Mouse (Mus musculus) midbrain, postnatal 0 days (tissue): ENCODE data around the gene Mus81. TPM values are rescaled to one million over a fixed set of nuclear protein-coding genes. Genes with fewer than 3 reads are reported as not detected.
"Not testable (repeated sequence)": the region's sequence is repeated elsewhere in the genome, so short reads cannot be mapped to it uniquely, and the experiment has no call there.

Source experiments
- ATAC-seq: fragments of 200-750 bp; cut with Nextera tagmentation; 2 replicates; pipeline ENCODE4 v1.8.0; 2017; ENCODE audit warnings: moderate number of reproducible peaks, mild to moderate bottlenecking, moderate TSS enrichment, moderate library complexity; ENCODE audit not compliant: low FRiP score
- DNase-seq: peaks from one replicate; pipeline ENCODE4 v3.0.0-alpha.2; 2015; ENCODE audit warnings: low spot score
- H3K27ac ChIP-seq: fragments of 300-500 bp; sonication (generic); 2 replicates; pipeline ENCODE4 v1.5.1; 2014; ENCODE audit warnings: low read depth, mild to moderate bottlenecking, low read length, mixed read lengths
- H3K27me3 ChIP-seq: fragments of 300-500 bp; sonication (generic); 2 replicates; pipeline ENCODE4 v1.6.1; 2014; ENCODE audit warnings: low read length, control low read depth, mixed read lengths; ENCODE audit not compliant: insufficient read depth
- H3K36me3 ChIP-seq: fragments of 300-500 bp; sonication (generic); 2 replicates; pipeline ENCODE4 v1.6.1; 2014; ENCODE audit warnings: low read length, control low read depth, mixed read lengths; ENCODE audit not compliant: insufficient read depth
- H3K4me1 ChIP-seq: fragments of 300-500 bp; sonication (generic); 2 replicates; pipeline ENCODE4 v1.6.1; 2014; ENCODE audit warnings: mild to moderate bottlenecking, control low read depth, antibody characterized with exemption, low read length, mixed read lengths; ENCODE audit not compliant: insufficient read depth
- H3K4me2 ChIP-seq: fragments of 300-500 bp; sonication (generic); 2 replicates; pipeline ENCODE4 v1.6.1; 2014; ENCODE audit warnings: low read depth, mild to moderate bottlenecking, low read length, mixed read lengths; ENCODE audit not compliant: poor library complexity, severe bottlenecking
- H3K4me3 ChIP-seq: fragments of 300-500 bp; sonication (generic); 2 replicates; pipeline ENCODE4 v1.5.1; 2014; ENCODE audit warnings: low read depth, mild to moderate bottlenecking, low read length, moderate library complexity
- H3K9ac ChIP-seq: fragments of 300-500 bp; sonication (generic); replicated peaks from 2 replicates; pipeline ENCODE4 v1.6.1; 2014; ENCODE audit warnings: mild to moderate bottlenecking, low read length, moderate library complexity, mixed read lengths; ENCODE audit not compliant: poor library complexity, severe bottlenecking
- H3K9me3 ChIP-seq: fragments of 300-500 bp; sonication (generic); 2 replicates; pipeline ENCODE4 v1.6.1; 2016; ENCODE audit warnings: low read length, control low read depth
- CTCF ChIP-seq: IDR thresholded peaks from 2 replicates; pipeline ENCODE4 v1.5.1; 2016; ENCODE audit warnings: antibody characterized with exemption, mild to moderate bottlenecking
- WGBS: fragments of 180-500 bp; shearing (Covaris S2); extraction: QIAGEN DNeasy Blood & Tissue Kit; methylation state at CpG from one replicate; pipeline ENCODE4 v1.1.7; 2014; 5-methylcytosine and 5-hydroxymethylcytosine counted together
- polyA plus RNA-seq: library from polyadenylated mRNA; unstranded; fragments of >200 nt; fragmentation: Nextera tagmentation; extraction: Ambion mirVana; gene quantifications from 2 replicates; pipeline ENCODE4 v1.2.1, GENCODE M21; 2015
- total RNA-seq: library from RNA; depleted of rRNA; stranded (reverse); fragments of >200 nt; gene quantifications from 2 replicates; pipeline ENCODE4 v1.2.3, GENCODE M21; 2014

Mus81 gene
- total and polyA plus RNA-seq, 2 experiments from 2014 or later = 27.9 to 87.3 TPM

- no peaks in the 10 kb centered on the region for H3K9me3 ChIP-seq
- peak; percentile 48 for TF ChIP-seq CTCF
- H3K36me3 ChIP-seq = peaks cover 25% of the 10 kb centered on the region
- DNase-seq = peak; percentile 96
- H3K27ac ChIP-seq = peak within 1 kb of the TSS; percentile 99
- peaks cover 3% of the 10 kb centered on the region; the same call in 1 of the 2 replicates for H3K4me1 ChIP-seq
- peak within 1 kb of the TSS; percentile 71 for H3K4me3 ChIP-seq
- peak within 1 kb of the TSS; percentile 96 for H3K9ac ChIP-seq
- ATAC-seq = peak; percentile 70
- under 1% methylated on average over 49 of the region's 62 CpGs for WGBS
- peak within 1 kb of the TSS; percentile 83 for H3K4me2 ChIP-seq
- H3K27me3 ChIP-seq = no peaks in the 10 kb centered on the region
These were observed 2.2 kb upstream of the Mus81 start, which contains the start of gene Cfl1 for GRCm38 (mm10) chr19:5490313-5490897. Gene Cfl1, plus strand, starts transcription at chr19:5490455.

GRCm38 (mm10) chr19:5489721-5490120 lies 1.5 kb upstream of the Mus81 start:
- H3K27ac ChIP-seq = peak overlapping the region; percentile 99
- peak overlapping the region; percentile 65 for H3K4me2 ChIP-seq
- ATAC-seq, H3K4me1 ChIP-seq, DNase-seq, H3K27me3 ChIP-seq, H3K9me3 ChIP-seq: not testable (repeated sequence)
- H3K36me3 ChIP-seq = peaks cover 27% of the 10 kb centered on the region
- WGBS = 48% methylated on average over 10 of the region's 10 CpGs
- peak overlapping the region; percentile 96; the same call in 1 of the 2 replicates for H3K9ac ChIP-seq
- H3K4me3 ChIP-seq = peak overlapping the region; percentile 71

GRCm38 (mm10) chr19:5488878-5489571 lies 823 bp upstream of the Mus81 start:
- Histone ChIP-seq H3K4me2 (peak overlapping the region; percentile 83), H3K4me1 (peaks cover 3% of the 10 kb centered on the region; the same call in 1 of the 2 replicates), H3K9me3 (no peaks in the 10 kb centered on the region), H3K27ac (peak overlapping the region; percentile 98), H3K27me3 (no peaks in the 10 kb centered on the region), H3K4me3 (peak overlapping the region; percentile 52), H3K36me3 (peaks cover 31% of the 10 kb centered on the region), H3K9ac (peak overlapping the region; percentile 53)
- TF ChIP-seq CTCF = peak; percentile 52; the same call in 1 of the 2 replicates
- DNase-seq = peak; percentile 97
- WGBS = under 1% methylated on average over 26 of the region's 26 CpGs
- peak; percentile 74 for ATAC-seq

GRCm38 (mm10) chr19:5486771-5487170 lies 1.4 kb downstream of the Mus81 start:
- Histone ChIP-seq H3K4me2 (peak overlapping the region; percentile 83; the same call in 1 of the 2 replicates), H3K27ac (no peak overlapping the region), H3K9ac (no peak overlapping the region; the same call in 1 of the 2 replicates), H3K4me3 (peak overlapping the region; percentile 52; the same call in 1 of the 2 replicates), H3K36me3 (peaks cover 33% of the 10 kb centered on the region), H3K9me3 (no peaks in the 10 kb centered on the region), H3K27me3 (no peaks in the 10 kb centered on the region), H3K4me1 (peaks cover 3% of the 10 kb centered on the region; the same call in 1 of the 2 replicates)
- no peak for TF ChIP-seq CTCF
- no peak for ATAC-seq
- 78% methylated on average over 4 of the region's 4 CpGs for WGBS
- DNase-seq = no peak

- Histone ChIP-seq H3K4me1 (peaks cover 3% of the 10 kb centered on the region; the same call in 1 of the 2 replicates), H3K4me2 (no peak overlapping the region), H3K27me3 (no peaks in the 10 kb centered on the region), H3K9me3 (no peaks in the 10 kb centered on the region), H3K4me3 (no peak overlapping the region), H3K27ac (no peak overlapping the region), H3K9ac (no peak overlapping the region), H3K36me3 (peaks cover 38% of the 10 kb centered on the region)
- DNase-seq (no peak), ATAC-seq (no peak)
- no peak for TF ChIP-seq CTCF
- WGBS = 89% methylated on average over 8 of the region's 8 CpGs
These were observed 1.9 kb downstream of the Mus81 start for GRCm38 (mm10) chr19:5486286-5486685.

- no peak overlapping the region for H3K4me2 ChIP-seq
- WGBS = 94% methylated on average over 7 of the region's 7 CpGs
- DNase-seq (no peak), ATAC-seq (no peak)
- no peak overlapping the region for H3K27ac ChIP-seq
- H3K9me3 ChIP-seq = no peaks in the 10 kb centered on the region
- H3K9ac ChIP-seq = no peak overlapping the region
- TF ChIP-seq CTCF = no peak
- H3K4me3 ChIP-seq = no peak overlapping the region
- H3K36me3 ChIP-seq = peaks cover 43% of the 10 kb centered on the region
- H3K27me3 ChIP-seq = no peaks in the 10 kb centered on the region
- H3K4me1 ChIP-seq = peaks cover 3% of the 10 kb centered on the region; the same call in 1 of the 2 replicates
These were observed 2.4 kb downstream of the Mus81 start for GRCm38 (mm10) chr19:5485821-5486220.
